Mouse (Mus musculus) spleen, postnatal 4 days (tissue): Measurements from ENCODE around the gene Cd200r4.

ENCODE experiments used
- DNase-seq, 2 experiments: peaks; one replicate each; pipeline ENCODE4 v3.0.0; 2022; ENCODE audit warnings: low spot score in 2 of 2

Gene Cd200r4

GRCm38 (mm10) chr16:44875178-44875577, 63.6 kb downstream of the Cd200r4 start:
- no peak for DNase-seq

DNA sequence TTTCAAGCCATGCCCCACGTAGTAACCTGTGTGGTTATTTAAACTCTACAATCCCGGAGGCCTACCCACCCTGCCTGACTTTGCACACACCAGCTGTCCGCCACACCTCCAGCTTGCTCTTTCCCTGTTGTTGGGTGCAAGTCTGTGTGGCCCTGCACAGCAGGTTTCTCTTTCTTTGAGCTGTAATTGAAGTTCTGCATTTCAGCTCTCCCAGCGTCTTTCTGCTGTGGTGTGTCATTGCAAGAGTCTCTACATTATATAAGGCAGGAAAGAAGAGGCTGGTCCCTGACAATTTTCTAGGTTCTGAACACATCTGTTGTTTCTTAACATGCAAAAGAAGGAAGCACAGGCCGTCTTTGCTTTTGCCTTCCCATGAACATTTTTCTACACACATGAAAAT, 65.1 kb downstream of the Cd200r4 start:
- no peak for DNase-seq

- no peak for DNase-seq
These were observed 66.1 kb downstream of the Cd200r4 start for GRCm38 (mm10) chr16:44877595-44877994.
